Mouse (Mus musculus) hindbrain, embryonic 14.5 days (tissue): ENCODE data around the gene Syn3. TPM values are rescaled to one million over a fixed set of nuclear protein-coding genes. Genes with fewer than 3 reads are reported as not detected.

ENCODE experiments used
- ATAC-seq: fragments of 200-750 bp; cut with Nextera tagmentation; 2 replicates; pipeline ENCODE4 v1.8.0; 2017; ENCODE audit warnings: moderate number of reproducible peaks, mild to moderate bottlenecking, moderate TSS enrichment, moderate library complexity; ENCODE audit not compliant: low FRiP score
- DNase-seq: peaks from one replicate; pipeline ENCODE4 v3.0.0-alpha.2; 2015; ENCODE audit warnings: low spot score
- H3K27ac ChIP-seq: fragments of 300-500 bp; sonication (generic); 2 replicates; pipeline ENCODE4 v1.5.1; 2014; ENCODE audit warnings: mild to moderate bottlenecking, moderate library complexity
- H3K27me3 ChIP-seq: fragments of 300-500 bp; sonication (generic); 2 replicates; pipeline ENCODE4 v1.6.1; 2014; ENCODE audit warnings: mild to moderate bottlenecking, low read length, mixed read lengths; ENCODE audit not compliant: control insufficient read depth, insufficient read depth
- H3K36me3 ChIP-seq: fragments of 300-500 bp; sonication (generic); replicated peaks from 2 replicates; pipeline ENCODE4 v1.6.1; 2014; ENCODE audit not compliant: control insufficient read depth, insufficient read depth
- H3K4me1 ChIP-seq: fragments of 300-500 bp; sonication (generic); replicated peaks from 2 replicates; pipeline ENCODE4 v1.6.1; 2014; ENCODE audit warnings: antibody characterized with exemption, low read length, mixed read lengths; ENCODE audit not compliant: control insufficient read depth, insufficient read depth
- H3K4me2 ChIP-seq: fragments of 300-500 bp; sonication (generic); replicated peaks from 2 replicates; pipeline ENCODE4 v1.6.1; 2014; ENCODE audit warnings: mild to moderate bottlenecking, moderate library complexity
- H3K4me3 ChIP-seq: fragments of 300-500 bp; sonication (generic); replicated peaks from 2 replicates; pipeline ENCODE4 v1.5.1; 2014; ENCODE audit warnings: mild to moderate bottlenecking, low read length
- H3K9ac ChIP-seq: fragments of 300-500 bp; sonication (generic); 2 replicates; pipeline ENCODE4 v1.6.1; 2014
- H3K9me3 ChIP-seq: fragments of 300-500 bp; sonication (generic); 2 replicates; pipeline ENCODE4 v1.6.1; 2016; ENCODE audit warnings: low read length; ENCODE audit not compliant: control insufficient read depth
- WGBS: fragments of 180-500 bp; shearing (Covaris S2); extraction: QIAGEN DNeasy Blood & Tissue Kit; methylation state at CpG from one replicate; pipeline ENCODE4 v1.1.7; 2014; 5-methylcytosine and 5-hydroxymethylcytosine counted together
- polyA plus RNA-seq: library from polyadenylated mRNA; unstranded; fragments of >200 nt; fragmentation: Nextera tagmentation; extraction: Ambion mirVana; gene quantifications from 2 replicates; pipeline ENCODE4 v1.2.1, GENCODE M21; 2014

Gene Syn3
- polyA plus RNA-seq, 1 experiment from 2014 or later: 33.6 TPM

GRCm38 (mm10) chr10:86320204-86320603, 178.5 kb downstream of the Syn3 start:
- DNase-seq: no peak
- no peaks in the 10 kb centered on the region for H3K27me3 ChIP-seq
- H3K36me3 ChIP-seq: no peaks in the 10 kb centered on the region; the same call in 1 of the 2 replicates
- no peak overlapping the region for H3K4me2 ChIP-seq
- WGBS: 78% methylated on average over 5 of the region's 5 CpGs
- no peak for ATAC-seq
- H3K4me1 ChIP-seq: peaks cover 11% of the 10 kb centered on the region; the same call in 1 of the 2 replicates
- no peak overlapping the region for H3K27ac ChIP-seq
- H3K9me3 ChIP-seq: no peaks in the 10 kb centered on the region
- no peak overlapping the region for H3K9ac ChIP-seq
- no peak overlapping the region for H3K4me3 ChIP-seq

- H3K4me1 ChIP-seq: peaks cover 11% of the 10 kb centered on the region; the same call in 1 of the 2 replicates
- DNase-seq (no peak), ATAC-seq (no peak)
- WGBS: 9% methylated on average over 3 of the region's 3 CpGs
- H3K9me3 ChIP-seq: no peaks in the 10 kb centered on the region
- H3K27ac ChIP-seq: no peak overlapping the region
- H3K9ac ChIP-seq: no peak overlapping the region
- no peaks in the 10 kb centered on the region; the same call in 1 of the 2 replicates for H3K36me3 ChIP-seq
- H3K4me2 ChIP-seq: no peak overlapping the region
- H3K27me3 ChIP-seq: no peaks in the 10 kb centered on the region
- no peak overlapping the region for H3K4me3 ChIP-seq
Observed at GRCm38 (mm10) chr10:86319526-86319925, 179.2 kb downstream of the Syn3 start.

- WGBS: 74% methylated on average over 5 of the region's 5 CpGs
- peaks cover 11% of the 10 kb centered on the region; the same call in 1 of the 2 replicates for H3K4me1 ChIP-seq
Observed at GRCm38 (mm10) chr10:86318552-86319140, 180.1 kb downstream of the Syn3 start.

GRCm38 (mm10) chr10:86317633-86318032, 181.1 kb downstream of the Syn3 start:
- no peak for DNase-seq
- WGBS: 55% methylated on average over 7 of the region's 7 CpGs
- no peak overlapping the region for H3K4me2 ChIP-seq
- no peak overlapping the region for H3K9ac ChIP-seq
- no peaks in the 10 kb centered on the region for H3K9me3 ChIP-seq
- no peaks in the 10 kb centered on the region; the same call in 1 of the 2 replicates for H3K36me3 ChIP-seq
- peaks cover 11% of the 10 kb centered on the region; the same call in 1 of the 2 replicates for H3K4me1 ChIP-seq
- H3K27me3 ChIP-seq: no peaks in the 10 kb centered on the region
- no peak overlapping the region for H3K27ac ChIP-seq
- no peak overlapping the region for H3K4me3 ChIP-seq
- no peak for ATAC-seq

More at GRCm38 (mm10) chr10:86318552-86319140, 180.1 kb downstream of the Syn3 start:
- H3K27me3 ChIP-seq: no peaks in the 10 kb centered on the region
- H3K4me2 ChIP-seq: no peak overlapping the region
- H3K36me3 ChIP-seq: no peaks in the 10 kb centered on the region; the same call in 1 of the 2 replicates
- ATAC-seq (no peak), DNase-seq (no peak)
- H3K27ac ChIP-seq: no peak overlapping the region
- no peaks in the 10 kb centered on the region for H3K9me3 ChIP-seq
- H3K9ac ChIP-seq: no peak overlapping the region
- no peak overlapping the region for H3K4me3 ChIP-seq

- Histone ChIP-seq H3K9ac (no peak overlapping the region), H3K27ac (no peak overlapping the region), H3K36me3 (no peaks in the 10 kb centered on the region), H3K4me2 (no peak overlapping the region), H3K27me3 (no peaks in the 10 kb centered on the region), H3K4me1 (peaks cover 11% of the 10 kb centered on the region; the same call in 1 of the 2 replicates), H3K4me3 (no peak overlapping the region), H3K9me3 (no peaks in the 10 kb centered on the region)
- WGBS: 68% methylated on average over 3 of the region's 3 CpGs
- ATAC-seq (no peak), DNase-seq (no peak)
Observed at GRCm38 (mm10) chr10:86315513-86315912, 183.2 kb downstream of the Syn3 start.

GRCm38 (mm10) chr10:86313448-86313847, 185.2 kb downstream of the Syn3 start:
- no peaks in the 10 kb centered on the region for H3K9me3 ChIP-seq
- 92% methylated on average over 1 of the region's 1 CpGs for WGBS
- no peak for DNase-seq
- H3K4me1 ChIP-seq: peaks cover 4% of the 10 kb centered on the region; the same call in 1 of the 2 replicates
- H3K9ac ChIP-seq: no peak overlapping the region
- no peaks in the 10 kb centered on the region for H3K36me3 ChIP-seq
- ATAC-seq: no peak
- H3K27me3 ChIP-seq: no peaks in the 10 kb centered on the region
- no peak overlapping the region for H3K27ac ChIP-seq
- no peak overlapping the region for H3K4me3 ChIP-seq
- no peak overlapping the region for H3K4me2 ChIP-seq

- peaks cover under 1% of the 10 kb centered on the region; the same call in 1 of the 2 replicates for H3K4me1 ChIP-seq
- no peaks in the 10 kb centered on the region for H3K36me3 ChIP-seq
- 97% methylated on average over 3 of the region's 3 CpGs for WGBS
- no peak overlapping the region for H3K4me2 ChIP-seq
- no peak overlapping the region for H3K27ac ChIP-seq
- no peaks in the 10 kb centered on the region for H3K27me3 ChIP-seq
- ATAC-seq (no peak), DNase-seq (no peak)
- no peaks in the 10 kb centered on the region for H3K9me3 ChIP-seq
- H3K9ac ChIP-seq: no peak overlapping the region
- no peak overlapping the region for H3K4me3 ChIP-seq
Observed at GRCm38 (mm10) chr10:86312976-86313375, 185.7 kb downstream of the Syn3 start.

GRCm38 (mm10) chr10:86310527-86310926, 188.2 kb downstream of the Syn3 start:
- H3K4me2 ChIP-seq: no peak overlapping the region
- H3K4me1 ChIP-seq: no peaks in the 10 kb centered on the region
- 86% methylated on average over 6 of the region's 6 CpGs for WGBS
- no peak overlapping the region for H3K9ac ChIP-seq
- no peak overlapping the region for H3K27ac ChIP-seq
- ATAC-seq (no peak), DNase-seq (no peak)
- no peak overlapping the region for H3K4me3 ChIP-seq
- no peaks in the 10 kb centered on the region for H3K36me3 ChIP-seq
- H3K9me3 ChIP-seq: no peaks in the 10 kb centered on the region
- H3K27me3 ChIP-seq: no peaks in the 10 kb centered on the region

- ATAC-seq (no peak), DNase-seq (no peak)
- no peak overlapping the region for H3K4me2 ChIP-seq
- H3K27me3 ChIP-seq: 0 out of 2 replicates have a peak, but pooled peaks cover 2% of the 10 kb centered on the region
- H3K9ac ChIP-seq: no peak overlapping the region
- 94% methylated on average over 4 of the region's 4 CpGs for WGBS
- no peak overlapping the region for H3K4me3 ChIP-seq
- H3K4me1 ChIP-seq: peaks cover 20% of the 10 kb centered on the region
- H3K27ac ChIP-seq: no peak overlapping the region
- H3K36me3 ChIP-seq: no peaks in the 10 kb centered on the region
- no peaks in the 10 kb centered on the region for H3K9me3 ChIP-seq
Observed at GRCm38 (mm10) chr10:86307235-86307634, 191.5 kb downstream of the Syn3 start.
